Mouse (Mus musculus): ENCODE data around the gene Ndufs2.

DNA sequence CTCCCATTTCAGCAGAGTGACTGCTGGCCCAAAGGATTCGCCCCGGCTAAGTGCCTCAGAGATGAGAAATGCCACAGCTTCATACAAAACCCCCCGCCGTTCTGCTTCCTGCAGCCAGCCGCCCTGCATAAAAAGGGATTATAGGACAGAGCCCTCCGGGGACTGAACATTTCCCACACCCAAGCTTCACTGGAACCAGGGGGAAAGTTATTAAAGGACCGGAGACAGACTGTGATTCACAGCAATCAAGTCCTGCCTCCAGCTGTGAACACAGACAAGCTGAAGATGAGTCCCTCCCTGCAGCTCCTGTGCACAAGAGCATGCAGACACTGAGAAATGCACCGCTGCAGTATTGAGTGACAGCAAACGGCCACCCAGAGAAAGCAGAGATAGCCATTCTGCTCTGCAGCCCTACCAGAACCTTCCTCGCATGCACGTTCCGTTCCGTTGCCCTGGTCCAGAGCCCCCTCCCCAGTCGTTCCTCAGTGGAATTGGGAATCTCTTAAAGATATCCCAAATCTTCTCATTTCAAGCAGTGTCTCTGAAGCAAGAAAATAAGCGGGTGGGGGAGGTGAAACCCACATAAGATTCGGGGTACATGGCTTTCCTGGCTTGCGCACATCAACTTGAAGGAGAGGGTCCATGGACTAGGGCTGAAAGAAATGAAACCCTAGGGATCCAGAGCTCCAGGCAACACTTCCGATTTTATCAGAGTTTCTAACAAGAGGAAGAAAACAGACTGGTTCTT is 57.9 kb downstream of the Ndufs2 start:
- TF ChIP-seq MAX (IDR thresholded peaks at IDR 0.05) (no peak), CTCF (IDR thresholded peaks at IDR 0.05; ENCODE audit: control insufficient read depth, insufficient read depth, insufficient read length) (no peak), CEBPB (IDR thresholded peaks at IDR 0.05; ENCODE audit: low read depth) (no peak), MYOG (IDR thresholded peaks at IDR 0.05; ENCODE audit: control insufficient read depth, extremely low read depth, insufficient read length) (no peak), MYOD1 (IDR thresholded peaks at IDR 0.05; ENCODE audit: control insufficient read depth, insufficient read length, low read depth) (no peak), USF1 (IDR thresholded peaks at IDR 0.05; ENCODE audit: low read depth) (no peak), FOSL1 (IDR thresholded peaks at IDR 0.05; ENCODE audit: insufficient read depth, low read length, poor library complexity, severe bottlenecking) (no peak)

All from C2C12 (cell line).